Mouse (Mus musculus): Measurements from ENCODE around the gene Gm29049. TPM values are rescaled to one million over a fixed set of nuclear protein-coding genes. Genes with fewer than 3 reads are reported as not detected.
"Not testable (repeated sequence)": the region's sequence is repeated elsewhere in the genome, so short reads cannot be mapped to it uniquely, and the experiment has no call there.

Gm29049 gene
- not detected for polyA plus RNA-seq (2012; fragmentation: generic; extraction: Trizol)

- H3K4me3 ChIP-seq; H3K36me3 ChIP-seq (ENCODE audit: control insufficient read depth, insufficient read depth); H3K27me3 ChIP-seq (ENCODE audit: control insufficient read depth, insufficient read depth, insufficient read length); H3ac ChIP-seq (ENCODE audit: control insufficient read depth, insufficient read length); H3K79me2 ChIP-seq (ENCODE audit: control insufficient read depth, insufficient read depth); H3K4me2 ChIP-seq (ENCODE audit: low read depth): not testable (repeated sequence)
Observed at GRCm38 (mm10) chrY:7997068-7997467, at the start of gene Gm29049. TSS of gene Gm29049 (minus strand) at chrY:7997168.

Other genes with a start within 250 kb of the Gm29049 start
- gene Gm20825, start 74.3 kb upstream of the Gm29049 start, polyA plus RNA-seq (2012; fragmentation: generic; extraction: Trizol) = not detected